Mouse (Mus musculus): ENCODE measurements around the gene Pex10.
"Not testable (repeated sequence)": the region's sequence is repeated elsewhere in the genome, so short reads cannot be mapped to it uniquely, and the experiment has no call there.

DNA sequence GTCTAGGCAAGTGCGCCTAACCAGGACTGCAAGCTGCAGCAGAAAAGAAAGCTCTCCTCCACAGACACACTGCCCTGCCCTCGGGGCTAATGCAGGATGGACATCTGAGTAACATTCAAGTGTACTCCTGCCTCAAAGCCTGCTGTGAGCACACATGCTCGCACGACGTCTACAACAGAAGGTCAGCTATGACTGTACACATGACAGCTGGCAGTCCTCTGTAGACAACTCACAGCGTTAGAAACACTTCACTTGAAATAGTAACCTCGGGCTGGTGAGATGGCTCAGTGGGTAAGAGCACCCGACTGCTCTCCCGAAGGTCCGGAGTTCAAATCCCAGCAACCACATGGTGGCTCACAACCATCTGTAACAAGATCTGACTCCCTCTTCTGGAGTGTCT is 12.0 kb downstream of the Pex10 start:
- TF ChIP-seq POLR2A (IDR thresholded peaks at IDR 0.05; ENCODE audit: low read depth, low read length); CTCF (conservative IDR thresholded peaks at IDR 0.05 in 1 of 2, IDR thresholded peaks at IDR 0.05 in 1 of 2; ENCODE audit: low read depth in 2 of 2, low read length in 2 of 2); ZMIZ1 (IDR thresholded peaks at IDR 0.05; ENCODE audit: low read depth, low read length): not testable (repeated sequence)
